Mouse (Mus musculus) lung, embryonic 16.5 days (tissue): ENCODE measurements around the gene Kctd2. TPM values are rescaled to one million over a fixed set of nuclear protein-coding genes. Genes with fewer than 3 reads are reported as not detected.

Source experiments
- ATAC-seq: fragments of 200-750 bp; cut with Nextera tagmentation; 2 replicates; pipeline ENCODE4 v1.8.0; 2017; ENCODE audit warnings: low read depth, mild to moderate bottlenecking, moderate library complexity
- H3K27ac ChIP-seq: fragments of 300-500 bp; sonication (generic); 2 replicates; pipeline ENCODE4 v1.5.1; 2014; ENCODE audit warnings: mild to moderate bottlenecking, control low read depth, low read length
- H3K27me3 ChIP-seq: fragments of 300-500 bp; sonication (generic); 2 replicates; pipeline ENCODE4 v1.6.1; 2014; ENCODE audit warnings: low read depth, low read length, mixed read lengths; ENCODE audit not compliant: control insufficient read depth, insufficient read depth
- H3K36me3 ChIP-seq: fragments of 300-500 bp; sonication (generic); 2 replicates; pipeline ENCODE4 v1.6.1; 2014; ENCODE audit warnings: low read length; ENCODE audit not compliant: control insufficient read depth, insufficient read depth
- H3K4me1 ChIP-seq: fragments of 300-500 bp; sonication (generic); replicated peaks from 2 replicates; pipeline ENCODE4 v1.6.1; 2014; ENCODE audit warnings: low read length, mixed read lengths; ENCODE audit not compliant: control insufficient read depth, insufficient read depth
- H3K4me2 ChIP-seq: fragments of 300-500 bp; sonication (generic); 2 replicates; pipeline ENCODE4 v1.6.1; 2014; ENCODE audit warnings: low read depth, low read length, control low read depth
- H3K4me3 ChIP-seq: fragments of 300-500 bp; sonication (generic); 2 replicates; pipeline ENCODE4 v1.5.1; 2014; ENCODE audit warnings: mild to moderate bottlenecking, low read length, control low read depth
- H3K9ac ChIP-seq: fragments of 300-500 bp; sonication (generic); 2 replicates; pipeline ENCODE4 v1.6.1; 2014; ENCODE audit warnings: low read length, control low read depth
- H3K9me3 ChIP-seq: fragments of 300-500 bp; sonication (generic); 2 replicates; pipeline ENCODE4 v1.6.1; 2016; ENCODE audit warnings: low read length; ENCODE audit not compliant: control insufficient read depth
- WGBS: fragments of 180-500 bp; shearing (Covaris S2); extraction: QIAGEN DNeasy Blood & Tissue Kit; methylation state at CpG from one replicate; pipeline ENCODE4 v1.1.7; 2014; 5-methylcytosine and 5-hydroxymethylcytosine counted together
- polyA plus RNA-seq: library from polyadenylated mRNA; unstranded; fragments of >200 nt; fragmentation: Nextera tagmentation; extraction: Ambion mirVana; gene quantifications from 2 replicates; pipeline ENCODE4 v1.2.1, GENCODE M21; 2015

Kctd2 gene
- polyA plus RNA-seq, 1 experiment from 2014 or later, result 4.3 TPM

- Histone ChIP-seq H3K9me3 (no peaks in the 10 kb centered on the region), H3K27me3 (no peaks in the 10 kb centered on the region), H3K4me1 (peaks cover 3% of the 10 kb centered on the region; the same call in 1 of the 2 replicates), H3K9ac (no peak overlapping the region), H3K4me2 (no peak overlapping the region), H3K4me3 (no peak overlapping the region), H3K27ac (no peak overlapping the region), H3K36me3 (no peaks in the 10 kb centered on the region)
- ATAC-seq, result no peak
- WGBS, result 92% methylated on average over 5 of the region's 5 CpGs
These were observed 36.3 kb downstream of the Kctd2 start for GRCm38 (mm10) chr11:115456182-115456581.

- Histone ChIP-seq H3K27ac (no peak overlapping the region), H3K4me1 (peaks cover 5% of the 10 kb centered on the region; the same call in 1 of the 2 replicates), H3K9ac (no peak overlapping the region), H3K4me3 (no peak overlapping the region), H3K36me3 (no peaks in the 10 kb centered on the region), H3K9me3 (no peaks in the 10 kb centered on the region), H3K4me2 (no peak overlapping the region), H3K27me3 (no peaks in the 10 kb centered on the region)
- peak; percentile 74 for ATAC-seq
- WGBS, result 19% methylated on average over 6 of the region's 6 CpGs
These were observed 37.5 kb downstream of the Kctd2 start for GRCm38 (mm10) chr11:115457405-115457804.

DNA sequence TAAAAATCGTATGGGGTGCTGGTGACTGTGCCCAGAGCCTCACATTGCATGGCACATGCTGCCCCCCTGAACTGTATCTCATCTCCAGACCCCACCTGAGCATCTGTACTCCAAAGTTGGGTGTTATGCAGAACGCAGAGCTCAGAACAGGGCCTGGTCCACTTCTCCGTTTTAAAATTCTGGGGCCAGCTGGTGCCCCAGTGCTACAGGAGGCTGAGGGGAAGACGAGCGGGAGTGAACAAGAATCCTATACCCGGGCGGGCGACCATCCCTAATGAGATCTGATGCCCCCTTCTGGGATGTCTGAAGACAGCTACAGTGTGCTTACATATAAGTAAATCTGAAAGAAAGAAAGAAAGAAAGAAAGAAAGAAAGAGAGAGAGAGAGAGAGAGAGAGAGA, 41.0 kb downstream of the Kctd2 start:
- ATAC-seq, result no peak
- H3K27me3 ChIP-seq, result no peaks in the 10 kb centered on the region
- H3K9me3 ChIP-seq, result no peaks in the 10 kb centered on the region
- peaks cover 6% of the 10 kb centered on the region; the same call in 1 of the 2 replicates for H3K4me1 ChIP-seq
- H3K4me3 ChIP-seq, result no peak overlapping the region
- 31% methylated on average over 8 of the region's 8 CpGs for WGBS
- no peak overlapping the region for H3K27ac ChIP-seq
- no peaks in the 10 kb centered on the region for H3K36me3 ChIP-seq
- H3K4me2 ChIP-seq, result no peak overlapping the region
- no peak overlapping the region for H3K9ac ChIP-seq

DNA sequence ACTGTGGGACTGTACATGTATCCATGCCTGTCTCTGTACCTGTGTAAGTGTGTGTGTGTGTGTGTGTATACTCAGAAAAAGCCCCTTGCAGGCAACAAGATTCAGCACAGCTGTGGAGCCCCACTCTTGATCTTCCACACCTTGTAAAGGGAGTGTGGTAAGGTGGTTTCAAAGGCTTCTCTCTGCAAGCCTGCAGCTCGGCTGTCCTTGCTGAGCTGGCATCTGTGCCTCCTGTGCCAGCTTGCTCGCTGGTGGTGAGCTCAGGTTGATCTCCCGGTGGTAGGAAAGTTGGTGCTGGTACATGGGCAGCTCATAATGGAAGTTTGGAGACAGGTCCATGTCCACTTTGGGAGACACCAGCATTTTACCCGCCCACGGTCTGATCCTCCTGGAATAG, 41.9 kb downstream of the Kctd2 start:
- Histone ChIP-seq H3K27ac (no peak overlapping the region), H3K9me3 (no peaks in the 10 kb centered on the region), H3K4me3 (no peak overlapping the region), H3K4me2 (no peak overlapping the region), H3K36me3 (no peaks in the 10 kb centered on the region), H3K27me3 (no peaks in the 10 kb centered on the region), H3K4me1 (peaks cover 6% of the 10 kb centered on the region; the same call in 1 of the 2 replicates), H3K9ac (no peak overlapping the region)
- no peak for ATAC-seq
- WGBS, result 65% methylated on average over 5 of the region's 5 CpGs

- Histone ChIP-seq H3K27me3 (no peaks in the 10 kb centered on the region), H3K4me2 (no peak within 1 kb of the TSS), H3K9ac (no peak within 1 kb of the TSS), H3K4me1 (peaks cover 3% of the 10 kb centered on the region; the same call in 1 of the 2 replicates), H3K4me3 (no peak within 1 kb of the TSS), H3K27ac (no peak within 1 kb of the TSS), H3K9me3 (no peaks in the 10 kb centered on the region), H3K36me3 (no peaks in the 10 kb centered on the region)
- 62% methylated on average over 16 of the region's 16 CpGs for WGBS
- ATAC-seq, result peak; percentile 28; the same call in 1 of the 2 replicates
These were observed 42.4 kb downstream of the Kctd2 start, which contains the start of gene Slc16a5 for GRCm38 (mm10) chr11:115462243-115462891. Gene Slc16a5 (plus strand): TSS chr11:115462474.

- no peaks in the 10 kb centered on the region for H3K9me3 ChIP-seq
- no peaks in the 10 kb centered on the region for H3K36me3 ChIP-seq
- no peaks in the 10 kb centered on the region for H3K27me3 ChIP-seq
- H3K4me1 ChIP-seq, result peaks cover 3% of the 10 kb centered on the region; the same call in 1 of the 2 replicates
- H3K4me2 ChIP-seq, result no peak overlapping the region
- H3K9ac ChIP-seq, result no peak overlapping the region
- no peak for ATAC-seq
- no peak overlapping the region for H3K4me3 ChIP-seq
- 55% methylated on average over 11 of the region's 11 CpGs for WGBS
- no peak overlapping the region for H3K27ac ChIP-seq
These were observed 43.5 kb downstream of the Kctd2 start for GRCm38 (mm10) chr11:115463397-115463796.

DNA sequence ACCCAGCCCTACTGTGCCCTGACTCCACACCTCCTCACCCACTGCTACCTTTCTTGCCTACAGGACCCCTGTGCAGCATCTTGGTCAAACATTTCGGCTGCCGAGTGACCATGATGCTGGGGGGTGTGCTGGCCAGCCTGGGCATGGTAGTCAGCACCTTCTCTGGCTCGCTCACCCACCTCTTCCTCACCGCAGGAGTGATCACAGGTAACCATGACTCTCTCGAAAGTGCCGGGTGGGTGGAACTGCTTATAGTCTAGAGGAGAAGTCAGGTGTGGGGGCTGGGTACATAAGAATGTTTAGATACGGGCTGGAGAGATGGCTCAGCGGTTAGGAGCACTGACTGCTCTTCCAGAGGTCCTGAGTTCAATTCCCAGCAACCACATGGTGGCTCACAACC, 44.9 kb downstream of the Kctd2 start:
- no peak for ATAC-seq
- no peaks in the 10 kb centered on the region for H3K9me3 ChIP-seq
- peaks cover 3% of the 10 kb centered on the region; the same call in 1 of the 2 replicates for H3K4me1 ChIP-seq
- H3K9ac ChIP-seq, result no peak overlapping the region
- no peaks in the 10 kb centered on the region for H3K36me3 ChIP-seq
- 70% methylated on average over 8 of the region's 8 CpGs for WGBS
- H3K4me2 ChIP-seq, result no peak overlapping the region
- H3K27ac ChIP-seq, result no peak overlapping the region
- H3K27me3 ChIP-seq, result no peaks in the 10 kb centered on the region
- no peak overlapping the region for H3K4me3 ChIP-seq

GRCm38 (mm10) chr11:115467217-115467618, 47.3 kb downstream of the Kctd2 start:
- H3K4me3 ChIP-seq, result no peak overlapping the region
- ATAC-seq, result no peak
- no peaks in the 10 kb centered on the region for H3K9me3 ChIP-seq
- no peaks in the 10 kb centered on the region for H3K36me3 ChIP-seq
- 20% methylated on average over 4 of the region's 4 CpGs for WGBS
- peaks cover 3% of the 10 kb centered on the region; the same call in 1 of the 2 replicates for H3K4me1 ChIP-seq
- H3K9ac ChIP-seq, result no peak overlapping the region
- no peak overlapping the region for H3K27ac ChIP-seq
- H3K27me3 ChIP-seq, result no peaks in the 10 kb centered on the region
- H3K4me2 ChIP-seq, result no peak overlapping the region

GRCm38 (mm10) chr11:115472183-115472582, 52.3 kb downstream of the Kctd2 start:
- H3K9ac ChIP-seq, result no peak overlapping the region; the same call in 1 of the 2 replicates
- H3K36me3 ChIP-seq, result no peaks in the 10 kb centered on the region
- H3K4me2 ChIP-seq, result no peak overlapping the region
- no peak overlapping the region for H3K27ac ChIP-seq
- peaks cover 18% of the 10 kb centered on the region for H3K4me1 ChIP-seq
- H3K4me3 ChIP-seq, result no peak overlapping the region
- no peak for ATAC-seq
- H3K27me3 ChIP-seq, result no peaks in the 10 kb centered on the region
- H3K9me3 ChIP-seq, result no peaks in the 10 kb centered on the region
- WGBS, result 80% methylated on average over 7 of the region's 7 CpGs
